Mouse (Mus musculus) kidney, postnatal 10 days (tissue): Measurements from ENCODE around the gene Gm6583.

Source experiments
- DNase-seq: peaks from one replicate; pipeline ENCODE4 v3.0.0; 2021; ENCODE audit warnings: mixed read lengths

Gm6583 gene

GRCm38 (mm10) chr5:112367338-112367737, 11.5 kb upstream of the Gm6583 start:
- DNase-seq: no peak

- no peak for DNase-seq
Measured at GRCm38 (mm10) chr5:112366879-112367278, 11.0 kb upstream of the Gm6583 start.

GRCm38 (mm10) chr5:112364184-112364797, 8.5 kb upstream of the Gm6583 start:
- DNase-seq: no peak

GRCm38 (mm10) chr5:112360077-112360476, 4.2 kb upstream of the Gm6583 start:
- no peak for DNase-seq

- DNase-seq: no peak
Measured at GRCm38 (mm10) chr5:112359520-112359919, 3.7 kb upstream of the Gm6583 start.

- DNase-seq: peak; percentile 49
Measured at GRCm38 (mm10) chr5:112356322-112356721, 489 bp upstream of the Gm6583 start.

GRCm38 (mm10) chr5:112355493-112355892, 340 bp downstream of the Gm6583 start:
- DNase-seq: no peak

GRCm38 (mm10) chr5:112349169-112349568, 6.7 kb downstream of the Gm6583 start:
- DNase-seq: no peak

GRCm38 (mm10) chr5:112346211-112346965, 9.4 kb downstream of the Gm6583 start:
- no peak for DNase-seq

GRCm38 (mm10) chr5:112344092-112344960, 11.5 kb downstream of the Gm6583 start:
- DNase-seq: no peak

- DNase-seq: no peak
Measured at GRCm38 (mm10) chr5:112343205-112343595, 12.6 kb downstream of the Gm6583 start.

GRCm38 (mm10) chr5:112342463-112343204, 13.2 kb downstream of the Gm6583 start, which contains the start of the genes Srrd and Hps4:
Gene Srrd, minus strand, starts transcription at chr5:112343040.
Gene Hps4, plus strand, starts transcription at chr5:112343083.
- peak; percentile 93 for DNase-seq

- no peak for DNase-seq
Measured at GRCm38 (mm10) chr5:112339215-112339614, 16.6 kb downstream of the Gm6583 start.

GRCm38 (mm10) chr5:112337004-112337403, 18.8 kb downstream of the Gm6583 start:
- no peak for DNase-seq

- peak; percentile 81 for DNase-seq
Measured at GRCm38 (mm10) chr5:112335473-112335872, 20.4 kb downstream of the Gm6583 start.

- no peak for DNase-seq
Measured at GRCm38 (mm10) chr5:112329805-112330564, 25.8 kb downstream of the Gm6583 start.

GRCm38 (mm10) chr5:112327854-112328253, 28.0 kb downstream of the Gm6583 start:
- no peak for DNase-seq

GRCm38 (mm10) chr5:112326446-112327009, 29.3 kb downstream of the Gm6583 start:
- no peak for DNase-seq

GRCm38 (mm10) chr5:112325546-112326445, 30.0 kb downstream of the Gm6583 start, which contains the start of gene Tfip11:
Gene Tfip11, plus strand, starts transcription at chr5:112326358.
- DNase-seq: peak; percentile 98
